Mouse (Mus musculus): ENCODE results near the gene Fars2.

The Fars2 gene

DNA sequence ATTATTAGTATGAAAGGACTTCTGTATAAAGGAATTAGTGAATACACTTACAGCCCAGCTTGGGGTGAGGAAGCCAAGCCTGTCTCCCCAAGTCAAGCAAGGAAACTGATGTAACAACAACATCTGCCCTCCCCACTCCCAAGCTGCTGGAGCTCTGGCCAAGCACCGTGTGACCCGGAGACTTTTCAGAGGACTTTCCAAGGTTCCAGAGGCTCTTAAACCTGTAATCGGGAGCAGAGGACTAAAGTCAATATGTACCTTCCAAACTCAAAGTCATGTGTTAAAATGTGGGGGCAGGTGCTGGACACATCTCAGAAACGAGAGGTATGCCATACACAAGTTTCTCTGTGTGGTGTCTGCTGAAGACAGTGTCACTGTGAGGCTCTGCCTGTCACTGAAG lies 566.4 kb downstream of the Fars2 start:
- DNase-seq (ENCODE audit: low spot score in 2 of 2), result no peak

DNA sequence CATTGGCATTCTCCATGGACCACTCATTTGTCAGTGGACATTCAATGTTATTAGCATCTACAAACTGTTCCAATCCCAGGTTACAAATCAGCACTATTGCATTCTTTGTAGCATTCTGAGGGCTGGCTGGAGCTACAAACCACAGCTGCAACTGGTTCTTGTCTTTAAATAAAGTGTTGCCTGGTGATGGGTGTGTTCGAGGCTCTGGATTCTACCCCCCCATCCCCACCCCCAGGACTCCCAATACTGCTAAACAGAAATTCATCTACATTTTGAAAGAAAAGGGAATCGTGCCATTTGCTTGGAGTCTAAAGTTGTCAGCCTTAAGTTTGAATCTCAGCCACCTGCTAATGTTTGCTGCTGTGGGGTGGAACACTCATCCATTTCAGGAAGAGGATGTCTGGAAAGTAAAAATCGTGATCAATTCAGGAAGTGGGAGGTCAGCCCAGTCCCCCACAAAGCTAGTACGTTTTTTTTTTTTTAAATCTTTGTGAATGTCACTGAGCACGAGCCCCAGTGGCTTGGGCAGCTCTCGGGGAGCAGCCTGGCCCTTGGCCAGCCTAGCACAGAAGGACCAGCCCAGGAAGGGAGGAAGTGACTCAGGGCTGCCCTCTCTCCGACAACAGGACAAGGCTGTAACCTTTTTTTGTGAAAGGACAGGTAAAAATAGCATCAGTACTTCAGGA lies 578.4 kb downstream of the Fars2 start:
- peak; percentile 10 to 44 for DNase-seq (ENCODE audit: low spot score in 2 of 2)

DNA sequence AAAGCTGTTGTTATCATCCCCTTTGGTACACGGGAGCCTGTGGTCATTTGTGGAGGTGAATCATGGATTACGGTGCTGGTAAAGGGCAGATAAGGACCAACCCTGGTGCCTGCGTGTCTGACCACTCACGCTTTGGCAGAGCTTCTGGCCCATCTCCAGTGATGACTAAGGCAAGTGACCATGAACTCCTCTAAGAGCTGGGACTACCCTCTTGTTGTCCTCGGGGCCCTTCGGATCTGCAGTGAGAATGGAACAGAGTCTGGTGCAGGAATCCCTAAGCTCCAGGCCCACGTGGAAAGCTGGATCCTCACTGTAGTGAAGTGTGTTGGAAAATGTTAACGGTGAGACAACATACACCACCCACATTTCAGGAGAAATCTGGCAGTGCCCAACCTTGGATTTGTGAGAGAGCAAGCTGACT lies 579.1 kb downstream of the Fars2 start:
- peak; percentile 49 to 62 for DNase-seq (ENCODE audit: low spot score in 2 of 2)

DNA sequence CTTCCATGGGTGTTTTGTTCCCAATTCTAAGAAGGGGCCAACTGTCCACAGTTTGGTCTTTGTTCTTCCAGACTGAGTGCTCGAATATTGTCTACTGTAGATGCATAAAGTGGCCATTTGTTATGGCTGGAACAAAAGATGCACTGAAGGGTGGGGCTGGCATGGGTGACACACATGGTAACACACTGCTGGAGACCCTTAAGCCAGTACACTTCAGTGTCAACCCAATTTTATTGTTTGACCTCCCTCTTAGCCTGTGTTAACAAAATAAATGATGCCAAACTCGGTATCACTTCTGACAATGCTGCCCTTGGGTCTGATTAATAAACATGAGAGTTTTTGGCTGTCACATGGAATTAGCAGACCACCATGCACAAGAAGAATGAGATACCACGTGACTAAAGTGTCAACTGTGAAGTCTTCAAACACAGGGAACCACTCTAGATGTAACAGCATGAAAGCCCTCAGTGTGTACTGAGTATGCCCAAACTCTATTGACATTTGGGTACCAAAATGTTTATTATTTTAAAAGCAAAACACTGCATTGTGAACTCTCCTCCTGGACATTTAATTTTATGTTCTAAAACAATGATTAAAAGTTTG lies 590.0 kb downstream of the Fars2 start:
- DNase-seq (ENCODE audit: low spot score in 2 of 2), result no peak

DNA sequence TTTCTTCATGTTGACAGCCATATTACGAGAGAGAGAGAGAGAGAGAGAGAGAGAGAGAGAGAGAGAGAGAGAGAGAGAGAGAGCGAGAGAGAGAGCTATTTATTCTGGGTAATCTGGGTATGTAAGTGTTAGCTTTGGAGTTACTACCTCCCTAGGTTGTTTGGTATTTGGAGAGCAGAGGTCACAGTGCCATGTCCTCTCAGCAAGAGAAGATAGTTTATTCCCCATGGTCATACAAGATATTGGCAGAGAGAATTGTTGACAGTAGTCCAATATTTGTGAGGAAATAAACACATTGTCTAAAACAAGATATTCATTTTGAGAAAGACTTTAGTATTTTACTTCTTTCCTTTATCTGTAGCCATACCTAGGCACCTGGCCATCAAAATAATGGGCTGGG lies 596.9 kb downstream of the Fars2 start:
- DNase-seq (ENCODE audit: low spot score in 2 of 2), result no peak

DNA sequence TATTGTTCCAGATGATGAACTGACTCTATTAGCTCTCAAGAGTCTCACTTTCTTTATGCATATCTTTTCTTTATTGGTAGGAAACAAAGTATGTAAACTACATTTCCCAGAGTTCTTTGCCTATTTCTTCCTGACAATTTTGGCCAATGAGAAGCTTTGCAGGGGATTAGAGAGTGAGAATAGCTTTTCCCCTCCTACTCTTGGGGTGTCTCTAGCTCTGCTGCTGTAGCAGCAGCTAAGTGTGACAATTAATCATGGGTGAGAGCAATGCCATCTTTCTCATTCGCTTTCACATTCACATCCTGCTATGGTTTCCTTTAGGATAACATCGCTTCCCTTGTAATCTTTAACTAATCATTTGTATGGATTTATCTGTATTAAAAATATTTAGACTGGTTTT lies 599.5 kb downstream of the Fars2 start:
- no peak for DNase-seq (ENCODE audit: low spot score in 2 of 2)

DNA sequence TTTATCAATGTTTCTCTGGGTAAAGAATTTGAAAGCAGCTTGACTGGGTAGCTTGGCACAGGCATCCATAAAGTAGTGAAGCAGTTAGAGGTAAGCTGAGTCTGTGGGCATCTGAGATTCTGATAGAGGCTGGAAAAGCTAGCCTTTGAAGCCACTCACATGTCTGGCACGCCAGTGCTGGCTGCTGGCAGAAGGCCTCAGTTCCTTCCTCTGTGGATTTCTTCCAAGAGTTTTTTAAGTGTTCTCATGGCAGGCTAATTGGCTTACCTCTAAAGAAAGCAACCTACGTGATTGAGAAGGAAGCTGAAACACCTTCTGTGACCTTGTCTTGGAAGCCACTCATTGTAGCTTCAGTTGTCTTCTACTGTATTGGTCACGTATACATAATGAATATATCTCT lies 600.2 kb downstream of the Fars2 start:
- no peak for DNase-seq (ENCODE audit: low spot score in 2 of 2)

DNA sequence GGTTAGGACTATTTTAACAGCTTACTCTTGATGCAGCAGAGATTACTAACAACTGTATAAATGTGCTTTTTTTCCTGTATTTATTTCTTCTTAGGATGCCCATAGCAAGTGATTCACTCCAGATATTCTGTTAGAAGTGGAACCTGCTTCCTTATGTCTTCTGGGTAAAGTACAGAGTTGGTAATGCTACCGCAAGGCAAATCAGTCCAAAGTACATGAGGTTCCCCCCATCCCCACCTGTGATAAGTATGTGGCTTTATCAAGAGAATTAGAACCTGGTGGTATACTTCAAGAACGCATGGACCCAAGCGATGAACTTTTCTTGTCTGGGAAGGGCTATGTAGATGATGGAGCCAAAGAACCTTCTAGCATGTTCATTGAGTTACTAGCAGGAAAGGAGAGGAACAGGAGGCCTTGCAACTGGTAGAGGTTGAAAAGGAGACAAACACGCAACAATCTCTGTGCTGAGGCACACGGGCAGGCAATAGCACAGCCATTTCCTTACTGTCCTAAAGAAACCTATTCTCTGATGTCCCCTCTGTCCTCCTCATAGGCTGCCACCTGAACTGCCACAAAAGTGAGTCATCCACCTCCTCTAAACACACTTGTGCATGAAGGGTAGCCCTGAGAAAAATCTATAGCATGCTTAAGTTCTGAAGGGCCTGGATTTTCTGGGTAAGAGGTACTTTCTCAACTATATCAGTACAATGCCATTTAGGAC lies 603.2 kb downstream of the Fars2 start:
- DNase-seq (ENCODE audit: low spot score in 2 of 2), result no peak

DNA sequence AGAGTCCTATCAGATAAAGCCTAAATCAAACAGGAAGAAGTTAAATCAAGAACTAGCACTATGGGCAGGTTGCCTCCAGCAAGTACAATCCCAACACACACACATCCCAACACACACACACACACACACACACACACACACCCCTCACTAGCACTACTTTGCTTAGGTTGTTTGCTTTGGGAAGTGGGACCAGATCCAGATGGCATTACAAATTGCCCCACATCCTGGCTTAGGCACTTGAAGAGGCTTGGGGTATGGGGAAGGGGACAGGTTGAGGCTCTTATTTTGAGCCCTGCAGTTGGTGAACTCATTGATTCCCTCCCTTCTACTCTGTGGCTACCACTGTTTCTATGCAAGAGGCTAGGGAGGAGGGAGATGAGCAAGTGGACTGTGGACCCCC lies 605.1 kb downstream of the Fars2 start:
- DNase-seq (ENCODE audit: low spot score in 2 of 2), result no peak

DNA sequence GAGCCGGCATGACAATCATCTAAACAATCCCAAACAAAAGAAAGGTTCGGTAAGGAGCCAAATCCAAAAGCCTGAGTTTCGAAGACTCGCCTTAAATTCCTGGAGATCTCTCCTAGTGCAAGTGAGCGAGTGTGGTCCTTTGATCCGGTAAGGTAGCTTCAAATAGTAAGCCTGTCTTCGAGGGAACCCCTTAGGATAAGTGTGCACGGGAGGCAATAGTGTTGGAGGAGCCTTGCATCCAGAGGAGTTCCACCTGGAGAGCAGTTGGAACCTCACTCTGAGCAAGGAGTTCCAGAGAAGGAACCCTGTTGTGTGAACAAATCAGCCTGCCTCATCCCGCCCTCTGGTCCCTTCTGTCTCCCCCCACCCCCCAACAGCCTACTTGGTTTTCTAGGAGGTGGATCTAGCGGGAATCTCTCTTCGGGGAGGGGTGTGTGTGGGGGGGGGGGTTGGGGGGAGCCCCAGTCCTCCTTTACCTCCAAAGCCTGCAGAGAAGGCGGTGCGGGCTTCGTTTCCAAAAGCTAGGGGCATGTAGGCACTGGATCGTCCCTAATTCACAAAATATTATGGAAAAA lies 606.6 kb downstream of the Fars2 start:
- no peak for DNase-seq (ENCODE audit: low spot score in 2 of 2)

DNA sequence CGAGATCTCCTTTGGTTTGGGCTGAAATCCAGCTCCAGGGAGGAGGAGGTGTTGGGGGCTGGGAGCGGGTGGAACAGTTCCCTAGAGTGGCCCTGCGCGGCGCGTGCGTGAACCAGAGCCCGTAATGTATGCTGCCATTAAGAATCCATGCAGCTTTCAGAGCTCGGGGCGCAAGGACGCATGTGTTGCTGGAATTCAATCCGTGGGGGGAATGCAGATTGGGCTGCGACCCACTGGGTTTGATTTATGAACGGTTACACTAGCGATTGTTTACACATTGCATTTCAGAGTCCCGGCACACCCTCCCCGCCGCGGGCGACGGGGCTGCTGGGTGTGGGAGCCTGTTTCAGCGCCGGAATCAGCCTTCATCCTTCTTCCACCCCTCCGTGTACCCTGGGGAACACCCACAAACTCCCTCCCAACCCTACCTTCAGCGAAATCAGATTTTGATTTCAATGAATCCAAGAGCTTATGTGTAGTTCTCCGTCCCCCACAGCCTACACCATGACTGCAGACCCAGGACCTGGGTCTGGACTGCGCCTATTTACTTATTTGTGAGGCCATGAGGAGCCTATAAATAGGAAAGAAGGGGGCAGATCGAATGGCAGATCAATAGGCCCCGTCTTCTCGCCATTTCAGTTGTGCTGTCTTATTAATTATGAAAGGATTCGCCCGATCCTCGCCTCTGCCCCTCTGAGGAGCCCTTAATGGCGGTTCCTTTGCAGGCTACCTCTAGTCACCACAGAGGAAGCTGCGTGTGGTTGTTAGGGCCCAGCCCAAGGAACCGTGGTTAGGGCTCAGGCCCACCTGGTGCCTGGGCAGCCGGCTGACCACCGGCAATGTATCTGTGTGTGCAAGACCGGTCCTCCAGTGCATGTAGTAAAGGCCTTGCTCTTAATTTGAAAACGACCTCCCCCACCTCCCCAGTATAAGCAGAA lies 607.6 kb downstream of the Fars2 start:
- peak in 1 of 2 experiments; percentile 24 for DNase-seq (ENCODE audit: low spot score in 2 of 2)

DNA sequence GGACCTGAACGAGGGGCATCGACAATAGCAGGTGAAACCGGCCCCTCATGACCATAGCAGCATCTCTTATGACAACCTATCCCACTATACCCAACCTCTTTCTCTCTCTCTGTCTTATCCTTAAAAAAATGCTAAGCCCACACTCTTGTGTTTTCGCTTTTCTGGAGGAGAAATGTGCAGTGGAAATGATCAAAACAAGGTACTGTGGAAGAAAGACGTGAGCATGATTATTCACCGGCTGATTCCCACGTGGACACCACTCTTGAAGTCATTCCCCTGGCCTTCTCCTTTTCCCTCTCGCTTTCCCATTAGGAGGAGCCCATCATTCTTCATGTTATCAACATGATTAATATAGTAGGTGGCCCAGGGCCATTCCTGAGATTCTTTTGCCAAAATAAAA lies 608.7 kb downstream of the Fars2 start:
- DNase-seq (ENCODE audit: low spot score in 2 of 2), result no peak

DNA sequence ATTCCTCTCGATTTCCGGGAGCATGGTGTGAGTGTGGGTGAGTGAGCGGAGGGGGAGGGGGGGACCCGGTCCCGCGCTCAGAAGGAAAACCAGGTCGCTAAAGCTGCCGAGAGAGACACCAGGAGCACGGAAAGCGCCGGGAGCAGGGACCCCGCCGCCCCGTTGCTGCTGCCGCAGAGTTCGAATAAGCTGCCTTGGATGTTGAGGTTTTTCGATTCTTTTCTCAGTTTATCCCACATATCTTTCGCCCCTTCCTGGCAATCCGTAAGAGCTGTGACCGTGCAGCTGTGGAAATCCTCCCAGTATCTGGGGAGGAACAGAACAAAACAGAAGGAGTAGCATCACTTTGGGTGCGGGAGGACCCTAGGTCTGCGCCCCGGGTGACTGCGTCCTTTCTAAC lies 609.3 kb downstream of the Fars2 start:
- no peak for DNase-seq (ENCODE audit: low spot score in 2 of 2)

DNA sequence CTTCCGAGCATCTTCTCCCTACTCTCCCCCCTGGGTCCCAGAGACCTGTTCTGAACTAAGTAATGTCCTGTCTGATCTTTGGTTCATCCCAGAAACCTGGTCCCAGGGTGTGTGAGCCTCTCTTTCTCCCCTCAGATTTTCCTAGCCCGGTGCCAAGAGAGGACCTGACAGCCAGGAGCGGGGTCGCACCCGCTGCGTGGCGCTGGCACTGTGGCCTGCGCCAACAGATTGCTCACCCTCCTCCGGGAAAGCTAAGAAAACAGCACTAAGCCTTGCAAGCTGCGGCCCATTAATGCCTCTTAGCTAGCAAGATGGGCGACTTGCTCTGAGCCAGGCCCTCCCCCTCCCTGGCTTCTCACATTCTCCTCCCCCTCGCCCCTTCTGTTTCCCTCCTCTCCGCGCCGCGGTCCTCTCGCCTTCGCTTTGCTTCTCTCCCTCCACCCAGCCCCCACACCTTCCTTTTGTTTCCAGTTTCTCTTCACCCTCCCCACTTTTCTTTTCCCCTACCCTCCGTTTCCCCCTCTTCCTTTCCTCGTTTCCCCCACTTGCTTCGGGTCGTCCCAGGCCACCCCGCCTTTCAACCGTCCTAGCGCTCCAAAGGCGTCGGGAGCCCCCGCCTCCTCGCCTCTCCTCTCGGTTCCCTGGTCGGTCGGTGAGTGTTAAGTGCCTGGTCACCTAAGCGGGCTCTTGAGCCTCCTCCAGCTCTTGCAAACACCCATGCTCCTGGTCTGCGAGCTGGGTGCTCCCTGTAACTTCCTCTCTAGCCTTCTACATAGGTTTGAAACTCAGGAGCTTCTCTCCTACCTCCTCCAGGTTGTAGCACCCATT lies 610.0 kb downstream of the Fars2 start:
- DNase-seq (ENCODE audit: low spot score in 2 of 2), result no peak

DNA sequence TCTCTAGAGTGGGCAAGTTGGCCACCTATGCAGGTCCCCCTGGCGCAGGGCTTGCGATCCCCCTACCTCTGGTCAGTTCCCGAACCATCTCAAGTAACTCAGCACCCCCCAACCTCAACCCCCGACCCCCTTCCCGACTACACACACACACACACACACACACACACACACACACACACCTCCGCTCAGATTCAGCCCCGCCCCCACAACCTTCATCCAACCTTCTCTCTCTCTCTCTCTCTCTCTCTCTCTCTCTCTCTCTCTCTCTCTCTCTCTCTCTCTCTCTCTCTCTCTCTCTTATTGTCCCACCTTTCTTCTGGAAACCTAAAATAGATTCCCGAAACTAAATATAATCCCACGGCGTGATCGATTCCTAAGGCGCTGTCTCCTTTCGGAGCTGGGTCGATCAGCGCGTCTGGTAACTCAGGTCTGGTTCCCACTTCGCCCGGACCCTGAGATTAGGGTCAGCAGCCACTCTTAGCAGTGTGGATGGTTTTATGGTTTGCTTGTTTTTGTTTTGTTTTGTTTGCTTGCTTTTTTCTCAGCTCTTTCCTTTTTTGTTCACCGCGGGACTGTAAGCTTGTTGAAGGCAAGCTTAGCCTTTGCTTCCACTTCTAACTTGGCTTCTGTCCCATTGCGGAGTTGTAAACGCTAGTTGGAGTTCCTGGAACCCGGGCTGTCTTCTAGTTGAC lies 610.7 kb downstream of the Fars2 start:
- DNase-seq (ENCODE audit: low spot score in 2 of 2), result no peak

DNA sequence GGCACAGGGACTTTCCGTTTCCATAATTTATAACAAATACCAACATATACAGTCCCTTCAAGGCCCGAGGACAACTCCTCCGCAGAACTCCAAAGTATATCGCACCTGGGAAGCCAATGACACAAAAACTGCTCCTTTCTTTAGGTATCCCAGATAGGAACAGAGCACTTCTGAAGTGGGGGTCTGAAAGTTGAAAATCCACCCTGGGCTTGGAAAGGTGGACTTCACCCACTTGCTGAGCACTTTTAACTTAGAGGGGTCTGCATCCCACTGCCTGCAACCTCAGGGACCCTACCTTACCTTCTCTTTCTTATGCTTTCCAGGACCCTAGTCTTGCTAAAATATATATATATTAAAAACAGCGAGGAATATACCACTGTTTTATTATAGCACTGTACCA lies 611.3 kb downstream of the Fars2 start:
- DNase-seq (ENCODE audit: low spot score in 2 of 2), result no peak

DNA sequence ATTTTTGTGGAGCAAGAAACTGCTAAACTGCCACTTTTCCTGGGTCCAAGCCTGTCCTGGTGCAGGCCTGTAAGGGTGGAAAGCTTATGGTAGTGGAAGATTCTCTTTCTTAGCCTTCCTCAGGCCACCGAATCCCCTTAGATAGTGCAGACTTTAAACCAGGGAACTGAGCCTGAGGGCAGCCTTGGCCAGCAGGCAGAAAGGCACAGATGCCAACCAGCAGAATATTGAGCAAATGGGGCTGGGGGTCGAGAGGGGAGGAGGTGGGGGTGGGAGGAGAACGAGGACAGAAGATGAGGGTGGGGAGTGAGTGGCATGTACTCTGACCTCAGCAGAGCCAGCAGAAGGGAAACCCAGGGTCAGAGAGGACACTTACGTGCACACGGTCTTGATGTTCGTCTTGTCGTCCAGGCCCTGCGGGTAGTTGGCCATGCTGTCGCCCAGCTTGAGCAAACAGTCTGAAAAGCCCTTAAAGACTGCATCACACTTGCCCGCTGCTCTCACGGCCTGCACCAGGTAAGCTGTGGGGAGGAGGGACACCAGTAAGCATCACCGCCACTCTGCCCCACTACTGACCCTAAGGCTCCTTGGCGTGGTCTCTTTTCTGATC lies 612.6 kb downstream of the Fars2 start:
- DNase-seq (ENCODE audit: low spot score in 2 of 2), result no peak

DNA sequence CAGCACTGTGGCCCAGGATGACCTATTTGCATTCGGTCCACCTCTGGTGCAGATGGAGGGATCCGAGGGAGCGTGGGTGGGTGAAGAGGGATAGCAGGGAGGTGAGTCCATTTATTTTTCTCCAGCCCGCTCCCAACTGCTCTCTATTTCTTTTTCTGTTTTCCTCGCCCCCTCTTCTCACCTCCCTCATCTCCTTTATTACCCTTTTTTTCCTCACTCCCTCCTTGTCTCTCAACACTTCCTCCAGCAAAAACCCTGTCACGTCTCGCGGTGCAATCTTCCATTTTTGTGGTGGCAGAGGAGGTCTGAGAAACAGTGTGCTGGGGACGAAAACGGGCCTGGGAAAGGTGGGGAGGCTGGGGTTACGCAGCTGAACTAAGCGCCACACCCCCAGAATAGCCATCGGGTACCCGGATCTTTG lies 613.1 kb downstream of the Fars2 start:
- DNase-seq (ENCODE audit: low spot score in 2 of 2), result no peak

DNA sequence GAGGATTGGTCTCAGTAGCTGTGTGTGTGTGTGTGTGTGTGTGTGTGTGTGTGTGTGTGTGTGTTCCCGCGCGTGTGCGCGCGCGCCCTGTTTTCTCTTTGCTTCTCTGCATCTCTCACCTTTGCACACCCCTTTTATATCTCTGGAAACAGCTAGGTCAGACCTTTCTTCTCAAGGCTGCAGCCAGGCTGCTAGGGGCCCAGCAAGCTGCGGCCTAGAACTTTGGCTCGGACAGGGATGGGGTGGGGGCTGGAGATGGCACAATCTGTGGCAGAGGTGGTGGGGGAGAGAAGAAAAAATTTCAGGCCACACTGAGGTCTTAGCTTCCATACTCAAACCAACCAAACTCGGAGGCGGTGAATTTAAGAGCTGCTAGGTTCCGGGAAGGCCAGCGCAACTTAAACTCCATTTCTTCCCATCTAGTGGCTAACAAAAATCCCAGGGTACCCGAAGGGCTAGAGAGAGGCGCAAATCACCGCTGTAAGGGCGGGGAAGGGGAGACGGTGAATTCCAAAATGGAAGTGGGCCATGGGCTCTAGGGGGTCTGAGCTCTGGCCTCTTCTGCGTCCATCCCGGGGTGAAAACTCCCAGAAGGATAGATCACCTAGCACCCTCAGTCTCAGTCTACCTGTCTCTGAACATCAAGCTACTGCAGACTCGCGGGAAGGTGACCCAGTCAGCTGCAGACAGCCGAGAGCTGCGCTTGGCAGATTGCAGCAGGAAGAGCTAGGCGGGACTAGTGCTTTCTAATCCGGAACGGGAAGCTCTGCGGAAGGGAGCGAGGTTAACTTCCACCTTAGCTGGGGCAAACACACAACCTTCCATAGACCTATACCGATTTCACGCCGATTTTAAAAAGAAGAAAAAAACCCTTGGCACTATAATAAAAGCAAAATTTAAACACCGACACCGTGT lies 614.1 kb downstream of the Fars2 start:
- peak in 1 of 2 experiments; percentile 38 for DNase-seq (ENCODE audit: low spot score in 2 of 2)

Measured in urinary bladder, postnatal 36 days (tissue).